Mouse (Mus musculus): ENCODE measurements around the gene Cbx4. TPM values are rescaled to one million over a fixed set of nuclear protein-coding genes. Genes with fewer than 3 reads are reported as not detected.

Cbx4 gene
- polyA plus RNA-seq, 1 experiment from 2014 or later = 12.6 TPM

GRCm38 (mm10) chr11:119036447-119036846 lies 49.6 kb downstream of the Cbx4 start:
- no peak overlapping the region for H3K4me2 ChIP-seq (ENCODE audit: low read depth, low read length)
- ATAC-seq (replicated peaks; ENCODE audit: extremely low read depth, insufficient read depth, low FRiP score) = no peak
- H3K4me1 ChIP-seq (ENCODE audit: control insufficient read depth, insufficient read depth, low read length) = peaks cover 28% of the 10 kb centered on the region
- H3K9ac ChIP-seq (ENCODE audit: low read length) = no peak overlapping the region
- H3K4me3 ChIP-seq (ENCODE audit: low read length) = no peak overlapping the region
- H3K27ac ChIP-seq (ENCODE audit: low read length) = no peak overlapping the region
- peaks cover 41% of the 10 kb centered on the region for H3K27me3 ChIP-seq (ENCODE audit: control insufficient read depth, insufficient read depth, low read length)
- no peaks in the 10 kb centered on the region for H3K9me3 ChIP-seq (replicated peaks; ENCODE audit: control insufficient read depth, low read length)
- 6% methylated on average over 15 of the region's 15 CpGs for WGBS
- H3K36me3 ChIP-seq (ENCODE audit: control insufficient read depth, insufficient read depth) = peaks cover 7% of the 10 kb centered on the region

- H3K4me3 ChIP-seq (ENCODE audit: low read length) = no peak overlapping the region
- H3K9me3 ChIP-seq (replicated peaks; ENCODE audit: control insufficient read depth, low read length) = no peaks in the 10 kb centered on the region
- H3K9ac ChIP-seq (ENCODE audit: low read length) = no peak overlapping the region
- peaks cover 7% of the 10 kb centered on the region for H3K36me3 ChIP-seq (ENCODE audit: control insufficient read depth, insufficient read depth)
- 7% methylated on average over 21 of the region's 21 CpGs for WGBS
- H3K4me2 ChIP-seq (ENCODE audit: low read depth, low read length) = no peak overlapping the region
- ATAC-seq (replicated peaks; ENCODE audit: extremely low read depth, insufficient read depth, low FRiP score) = no peak
- H3K27me3 ChIP-seq (ENCODE audit: control insufficient read depth, insufficient read depth, low read length) = peaks cover 40% of the 10 kb centered on the region
- H3K4me1 ChIP-seq (ENCODE audit: control insufficient read depth, insufficient read depth, low read length) = peaks cover 27% of the 10 kb centered on the region
- H3K27ac ChIP-seq (ENCODE audit: low read length) = no peak overlapping the region
These were observed 50.3 kb downstream of the Cbx4 start for GRCm38 (mm10) chr11:119035686-119036165.

DNA sequence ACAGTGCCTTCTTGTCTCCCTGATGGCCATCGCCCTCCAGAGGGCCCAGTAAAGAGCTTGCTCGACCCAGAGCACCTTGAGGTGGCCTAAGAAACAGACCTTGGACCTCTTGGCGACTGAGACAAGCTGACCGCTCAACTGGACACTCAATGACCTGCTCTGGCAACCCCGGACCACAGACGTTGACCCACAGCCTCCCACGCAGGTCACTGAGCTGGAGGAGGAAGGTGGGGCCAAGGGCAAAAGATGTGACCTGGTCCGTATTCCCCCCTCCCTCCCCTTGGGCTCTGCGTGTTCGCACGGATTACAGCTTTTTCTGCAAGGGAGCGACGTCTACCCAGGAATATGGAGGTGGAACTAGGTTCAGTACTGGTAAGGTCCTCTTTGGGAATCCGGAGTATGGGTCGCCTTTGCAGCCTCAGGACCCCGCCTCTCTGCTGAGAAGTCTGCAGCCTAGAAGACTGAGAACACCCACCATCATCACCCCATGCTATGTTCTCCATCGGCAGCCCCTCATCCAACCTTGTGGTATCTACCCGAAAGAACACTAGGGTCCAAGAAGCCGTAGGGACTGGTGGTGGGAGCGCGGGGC lies 50.8 kb downstream of the Cbx4 start:
- 5% methylated on average over 21 of the region's 21 CpGs for WGBS
- H3K36me3 ChIP-seq (ENCODE audit: control insufficient read depth, insufficient read depth) = peaks cover 7% of the 10 kb centered on the region
- ATAC-seq (replicated peaks; ENCODE audit: extremely low read depth, insufficient read depth, low FRiP score) = no peak
- no peak overlapping the region for H3K27ac ChIP-seq (ENCODE audit: low read length)
- H3K4me1 ChIP-seq (ENCODE audit: control insufficient read depth, insufficient read depth, low read length) = peaks cover 27% of the 10 kb centered on the region
- H3K9ac ChIP-seq (ENCODE audit: low read length) = no peak overlapping the region
- H3K27me3 ChIP-seq (ENCODE audit: control insufficient read depth, insufficient read depth, low read length) = peaks cover 40% of the 10 kb centered on the region
- H3K4me3 ChIP-seq (ENCODE audit: low read length) = no peak overlapping the region
- H3K9me3 ChIP-seq (replicated peaks; ENCODE audit: control insufficient read depth, low read length) = no peaks in the 10 kb centered on the region
- no peak overlapping the region for H3K4me2 ChIP-seq (ENCODE audit: low read depth, low read length)

DNA sequence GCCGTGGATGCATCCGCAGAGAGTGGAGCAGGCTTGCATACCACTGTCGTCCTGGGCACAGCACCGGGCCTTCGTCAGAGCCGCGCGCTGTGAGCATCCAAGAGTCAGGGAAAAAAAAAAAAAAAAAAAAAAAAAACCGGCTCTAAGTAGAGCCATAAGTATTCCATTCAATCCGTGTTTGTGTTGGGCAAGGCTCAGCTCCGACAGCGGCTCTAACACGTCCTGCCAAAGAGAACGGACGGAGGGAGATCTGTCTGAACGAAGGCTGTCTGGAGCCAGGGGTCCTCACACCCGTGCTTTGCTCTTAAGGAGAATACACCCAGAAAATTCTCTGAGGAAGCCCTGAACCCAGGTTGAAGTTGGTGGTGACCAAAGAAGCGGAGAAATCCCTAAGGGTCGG lies 51.4 kb downstream of the Cbx4 start:
- Histone ChIP-seq H3K9ac (ENCODE audit: low read length) (no peak overlapping the region), H3K36me3 (ENCODE audit: control insufficient read depth, insufficient read depth) (peaks cover 7% of the 10 kb centered on the region), H3K9me3 (replicated peaks; ENCODE audit: control insufficient read depth, low read length) (no peaks in the 10 kb centered on the region), H3K4me3 (ENCODE audit: low read length) (peak overlapping the region; percentile 41), H3K27me3 (ENCODE audit: control insufficient read depth, insufficient read depth, low read length) (peaks cover 40% of the 10 kb centered on the region), H3K27ac (ENCODE audit: low read length) (no peak overlapping the region), H3K4me1 (ENCODE audit: control insufficient read depth, insufficient read depth, low read length) (peaks cover 22% of the 10 kb centered on the region), H3K4me2 (ENCODE audit: low read depth, low read length) (peak overlapping the region; percentile 65)
- ATAC-seq (replicated peaks; ENCODE audit: extremely low read depth, insufficient read depth, low FRiP score) = no peak
- WGBS = 3% methylated on average over 19 of the region's 19 CpGs

GRCm38 (mm10) chr11:119033874-119034558 lies 52.0 kb downstream of the Cbx4 start:
- Histone ChIP-seq H3K9ac (ENCODE audit: low read length) (no peak overlapping the region), H3K36me3 (ENCODE audit: control insufficient read depth, insufficient read depth) (peaks cover 9% of the 10 kb centered on the region), H3K4me1 (ENCODE audit: control insufficient read depth, insufficient read depth, low read length) (peaks cover 21% of the 10 kb centered on the region), H3K27me3 (ENCODE audit: control insufficient read depth, insufficient read depth, low read length) (peaks cover 40% of the 10 kb centered on the region), H3K4me2 (ENCODE audit: low read depth, low read length) (peak overlapping the region; percentile 65), H3K4me3 (ENCODE audit: low read length) (peak overlapping the region; percentile 41), H3K27ac (ENCODE audit: low read length) (no peak overlapping the region), H3K9me3 (replicated peaks; ENCODE audit: control insufficient read depth, low read length) (no peaks in the 10 kb centered on the region)
- ATAC-seq (replicated peaks; ENCODE audit: extremely low read depth, insufficient read depth, low FRiP score) = peak; percentile 51
- WGBS = 3% methylated on average over 26 of the region's 26 CpGs

Other genes with a start within 250 kb of the Cbx4 start
- gene Rbfox3, start 174.6 kb downstream of the Cbx4 start, polyA plus RNA-seq (2015; fragmentation: Nextera tagmentation; extraction: Ambion mirVana) = 0.09 and 0.16 TPM in 2 replicates
- gene Enpp7, start 98.0 kb downstream of the Cbx4 start, polyA plus RNA-seq (2015; fragmentation: Nextera tagmentation; extraction: Ambion mirVana) = 0.12 TPM in 1 of 2 replicates, not detected in the other
- 15.0 and 15.3 TPM in 2 replicates for gene Cbx2, start 63.3 kb downstream of the Cbx4 start, polyA plus RNA-seq (2015; fragmentation: Nextera tagmentation; extraction: Ambion mirVana)
- 7.0 and 7.5 TPM in 2 replicates for gene Cbx8, start 45.3 kb downstream of the Cbx4 start, polyA plus RNA-seq (2015; fragmentation: Nextera tagmentation; extraction: Ambion mirVana)
- gene Tbc1d16, start 142.3 kb upstream of the Cbx4 start, polyA plus RNA-seq (2015; fragmentation: Nextera tagmentation; extraction: Ambion mirVana) = 15.6 and 19.1 TPM in 2 replicates
- gene Ccdc40, start 142.4 kb upstream of the Cbx4 start, polyA plus RNA-seq (2015; fragmentation: Nextera tagmentation; extraction: Ambion mirVana) = 2.9 and 3.1 TPM in 2 replicates
- gene Gaa, start 181.7 kb upstream of the Cbx4 start, polyA plus RNA-seq (2015; fragmentation: Nextera tagmentation; extraction: Ambion mirVana) = 92.3 and 95.9 TPM in 2 replicates
- 248 and 252 TPM in 2 replicates for gene Eif4a3, start 213.9 kb upstream of the Cbx4 start, polyA plus RNA-seq (2015; fragmentation: Nextera tagmentation; extraction: Ambion mirVana)
- 0.20 and 0.35 TPM in 2 replicates for gene Card14, start 221.5 kb upstream of the Cbx4 start, polyA plus RNA-seq (2015; fragmentation: Nextera tagmentation; extraction: Ambion mirVana)

Measured in heart, embryonic 16.5 days (tissue).